Mouse (Mus musculus) cerebellum, adult 8-10 months (tissue): ENCODE data around the gene Cd48.
"Not testable (repeated sequence)": the region's sequence is repeated elsewhere in the genome, so short reads cannot be mapped to it uniquely, and the experiment has no call there.

Source experiments
- DNase-seq: peaks from one replicate; pipeline ENCODE4 v3.0.0; 2022

The Cd48 gene

GRCm38 (mm10) chr1:171698983-171699382, 17.2 kb downstream of the Cd48 start:
- no peak for DNase-seq

DNA sequence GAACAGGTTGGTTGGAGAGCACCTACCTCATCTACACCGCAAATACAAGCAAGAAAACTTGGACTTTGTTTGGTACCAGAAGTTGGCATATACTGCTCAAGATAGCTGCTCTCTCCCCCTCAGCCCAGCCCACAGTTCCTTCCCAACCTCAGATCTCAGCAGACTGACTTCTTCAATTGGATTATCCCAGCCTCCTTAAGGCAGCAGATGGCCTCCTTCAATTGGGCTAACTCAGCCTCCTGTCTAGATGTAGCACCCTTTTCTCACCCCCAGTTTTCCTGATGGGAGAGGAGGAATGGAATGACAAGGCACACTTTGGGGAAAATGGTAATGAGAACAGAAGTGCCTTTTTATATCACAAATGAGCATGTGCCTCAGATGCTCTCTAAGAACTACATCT, 31.9 kb downstream of the Cd48 start:
- DNase-seq: not testable (repeated sequence)

- no peak for DNase-seq
Measured at GRCm38 (mm10) chr1:171715434-171715833, 33.6 kb downstream of the Cd48 start.

DNA sequence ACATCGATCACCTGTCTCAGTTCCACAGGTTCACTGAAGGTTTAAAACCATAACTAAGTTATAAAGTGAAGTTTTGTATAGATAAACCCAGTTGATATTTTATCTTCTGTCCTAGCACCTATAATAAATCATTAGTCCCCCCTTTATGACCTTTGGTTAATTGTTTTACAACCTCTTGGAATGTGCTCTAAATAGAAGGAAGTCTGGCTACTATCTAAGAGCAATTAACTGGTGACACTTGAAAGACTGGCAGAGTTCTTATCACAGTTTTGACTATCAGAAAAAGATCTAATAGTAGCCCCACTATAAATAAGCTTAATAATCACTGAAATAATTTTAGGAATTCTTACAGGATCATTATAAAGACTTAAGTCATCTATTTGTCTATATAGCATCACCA, 34.4 kb downstream of the Cd48 start:
- no peak for DNase-seq

GRCm38 (mm10) chr1:171731195-171731594, 49.4 kb downstream of the Cd48 start:
- no peak for DNase-seq

- DNase-seq: no peak
Measured at GRCm38 (mm10) chr1:171734898-171735297, 53.1 kb downstream of the Cd48 start.

GRCm38 (mm10) chr1:171748127-171748969, 66.5 kb downstream of the Cd48 start:
- no peak for DNase-seq
